Mouse (Mus musculus): Measurements from ENCODE around the gene Camk2g.

Camk2g gene

GRCm38 (mm10) chr14:20783526-20783925 lies 10.4 kb downstream of the Camk2g start:
- no peak for DNase-seq

GRCm38 (mm10) chr14:20782860-20783259 lies 11.0 kb downstream of the Camk2g start:
- no peak for DNase-seq

- no peak for DNase-seq
Observed at GRCm38 (mm10) chr14:20780217-20780616, 13.7 kb downstream of the Camk2g start.

GRCm38 (mm10) chr14:20778496-20778895 lies 15.4 kb downstream of the Camk2g start:
- no peak for DNase-seq

GRCm38 (mm10) chr14:20775661-20776060 lies 18.2 kb downstream of the Camk2g start:
- DNase-seq = no peak

GRCm38 (mm10) chr14:20773410-20773809 lies 20.5 kb downstream of the Camk2g start:
- DNase-seq = no peak

GRCm38 (mm10) chr14:20772808-20773207 lies 21.1 kb downstream of the Camk2g start:
- DNase-seq = no peak

- no peak for DNase-seq
Observed at GRCm38 (mm10) chr14:20771941-20772340, 21.9 kb downstream of the Camk2g start.

- DNase-seq = no peak
Observed at GRCm38 (mm10) chr14:20768581-20768980, 25.3 kb downstream of the Camk2g start.

GRCm38 (mm10) chr14:20767936-20768335 lies 26.0 kb downstream of the Camk2g start:
- DNase-seq = no peak

GRCm38 (mm10) chr14:20765642-20766258 lies 28.1 kb downstream of the Camk2g start:
- DNase-seq = peak; percentile 87

- no peak for DNase-seq
Observed at GRCm38 (mm10) chr14:20764942-20765341, 28.9 kb downstream of the Camk2g start.

- no peak for DNase-seq
Observed at GRCm38 (mm10) chr14:20758768-20759435, 35.0 kb downstream of the Camk2g start.

GRCm38 (mm10) chr14:20757370-20757907 lies 36.4 kb downstream of the Camk2g start:
- DNase-seq = peak; percentile 90

- DNase-seq = no peak
Observed at GRCm38 (mm10) chr14:20753792-20754191, 40.1 kb downstream of the Camk2g start.

GRCm38 (mm10) chr14:20750503-20750902 lies 43.4 kb downstream of the Camk2g start:
- DNase-seq = no peak

- no peak for DNase-seq
Observed at GRCm38 (mm10) chr14:20749494-20750051, 44.3 kb downstream of the Camk2g start.

GRCm38 (mm10) chr14:20748388-20748787 lies 45.5 kb downstream of the Camk2g start:
- no peak for DNase-seq

- DNase-seq = no peak
Observed at GRCm38 (mm10) chr14:20746935-20747334, 47.0 kb downstream of the Camk2g start.

- DNase-seq = no peak
Observed at GRCm38 (mm10) chr14:20743614-20744013, 50.3 kb downstream of the Camk2g start.

GRCm38 (mm10) chr14:20741301-20741700 lies 52.6 kb downstream of the Camk2g start:
- DNase-seq = no peak

GRCm38 (mm10) chr14:20738511-20738910 lies 55.4 kb downstream of the Camk2g start:
- no peak for DNase-seq

- DNase-seq = peak; percentile 57
Observed at GRCm38 (mm10) chr14:20737306-20737705, 56.6 kb downstream of the Camk2g start.

- no peak for DNase-seq
Observed at GRCm38 (mm10) chr14:20735892-20736390, 57.9 kb downstream of the Camk2g start.

Measured in cerebellum, adult 8-10 months (tissue).